Mouse (Mus musculus): ENCODE measurements around the gene Lamc1.

DNA sequence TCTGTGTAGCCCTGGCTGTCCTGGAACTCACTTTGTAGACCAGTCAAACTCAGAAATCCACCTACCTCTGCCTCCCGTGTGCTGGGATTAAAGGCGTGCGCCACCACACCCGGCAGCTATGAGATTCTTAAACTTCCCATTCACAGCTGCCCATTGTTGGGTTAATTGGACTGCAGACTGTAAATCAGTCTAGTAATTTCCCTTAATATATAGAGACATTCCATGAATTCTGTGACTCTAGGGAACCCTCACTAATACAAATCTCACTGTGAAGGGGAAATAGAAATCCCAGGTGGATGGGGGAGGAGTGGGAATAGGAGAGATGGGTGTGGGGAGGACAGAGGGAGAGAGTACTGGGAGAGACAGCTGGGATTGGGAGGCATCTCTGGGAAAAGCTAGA, 29.3 kb upstream of the Lamc1 start:
- TF ChIP-seq CTCF (IDR thresholded peaks at IDR 0.05; ENCODE audit: extremely low read depth, insufficient read length, insufficient replicate concordance, low read depth, low read length) (no peak), POLR2A (IDR thresholded peaks at IDR 0.05; ENCODE audit: low read depth, low read length) (no peak)

Measured in small intestine, adult 2 months (tissue).